Mouse (Mus musculus) embryonic facial prominence, embryonic 14.5 days (tissue): ENCODE measurements around the gene Myo1h. TPM values are rescaled to one million over a fixed set of nuclear protein-coding genes. Genes with fewer than 3 reads are reported as not detected.

ENCODE experiments used
- ATAC-seq: fragments of 200-750 bp; cut with Nextera tagmentation; 2 replicates; pipeline ENCODE4 v1.8.0; 2017; ENCODE audit warnings: low read depth, moderate number of reproducible peaks, moderate TSS enrichment
- DNase-seq: peaks from one replicate; pipeline ENCODE4 v3.0.0-alpha.2; 2015; ENCODE audit warnings: low spot score
- H3K27ac ChIP-seq: fragments of 300-500 bp; sonication (generic); replicated peaks from 2 replicates; pipeline ENCODE4 v1.5.1; 2014; ENCODE audit warnings: low read depth, mild to moderate bottlenecking, low read length, moderate library complexity
- H3K27me3 ChIP-seq: fragments of 300-500 bp; sonication (generic); replicated peaks from 2 replicates; pipeline ENCODE4 v1.6.1; 2014; ENCODE audit warnings: low read length; ENCODE audit not compliant: control insufficient read depth, insufficient read depth
- H3K36me3 ChIP-seq: fragments of 300-500 bp; sonication (generic); 2 replicates; pipeline ENCODE4 v1.6.1; 2014; ENCODE audit warnings: low read length, mixed read lengths; ENCODE audit not compliant: control insufficient read depth, insufficient read depth
- H3K4me1 ChIP-seq: fragments of 300-500 bp; sonication (generic); 2 replicates; pipeline ENCODE4 v1.6.1; 2014; ENCODE audit warnings: antibody characterized with exemption, low read length; ENCODE audit not compliant: control insufficient read depth, insufficient read depth
- H3K4me2 ChIP-seq: fragments of 300-500 bp; sonication (generic); 2 replicates; pipeline ENCODE4 v1.6.1; 2014; ENCODE audit warnings: low read depth, mild to moderate bottlenecking, low read length, moderate library complexity, mixed read lengths
- H3K4me3 ChIP-seq: fragments of 300-500 bp; sonication (generic); 2 replicates; pipeline ENCODE4 v1.5.1; 2014; ENCODE audit warnings: low read depth, mild to moderate bottlenecking, low read length
- H3K9ac ChIP-seq: fragments of 300-500 bp; sonication (generic); 2 replicates; pipeline ENCODE4 v1.6.1; 2014; ENCODE audit warnings: low read depth, mild to moderate bottlenecking, low read length, moderate library complexity, mixed read lengths
- H3K9me3 ChIP-seq: fragments of 300-500 bp; sonication (generic); 2 replicates; pipeline ENCODE4 v1.6.1; 2016; ENCODE audit warnings: low read length; ENCODE audit not compliant: control insufficient read depth
- WGBS: fragments of 180-500 bp; shearing (Covaris S2); extraction: QIAGEN DNeasy Blood & Tissue Kit; methylation state at CpG from one replicate; pipeline ENCODE4 v1.1.7; 2014; 5-methylcytosine and 5-hydroxymethylcytosine counted together
- polyA plus RNA-seq: library from polyadenylated mRNA; unstranded; fragments of >200 nt; fragmentation: Nextera tagmentation; extraction: Ambion mirVana; gene quantifications from 2 replicates; pipeline ENCODE4 v1.2.1, GENCODE M21; 2014

The Myo1h gene
- polyA plus RNA-seq, 1 experiment from 2014 or later: 3.0 TPM

DNA sequence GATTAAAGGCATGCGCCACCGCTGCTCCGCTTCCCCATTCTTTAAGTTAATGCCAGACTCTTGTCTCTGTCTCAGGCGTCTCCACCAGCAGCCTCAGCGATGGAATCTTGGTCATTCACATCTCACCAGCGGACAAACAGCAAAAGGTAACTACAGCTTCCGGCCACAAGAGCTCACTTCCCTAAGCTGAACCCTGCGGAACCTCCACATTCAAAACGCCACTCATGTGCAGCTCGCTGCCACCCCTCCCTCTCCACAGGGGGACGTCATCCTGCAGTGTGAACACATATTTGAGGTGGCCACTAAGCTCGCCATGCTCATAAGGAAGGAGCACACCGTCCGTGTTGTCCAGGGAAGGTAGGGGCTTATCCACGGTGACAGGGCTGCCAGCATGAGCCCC, 72.0 kb downstream of the Myo1h start:
- H3K27ac ChIP-seq: no peak overlapping the region
- peaks cover 56% of the 10 kb centered on the region for H3K36me3 ChIP-seq
- H3K4me1 ChIP-seq: 0 out of 2 replicates have a peak, but pooled peaks cover 4% of the 10 kb centered on the region
- no peak for ATAC-seq
- H3K9ac ChIP-seq: no peak overlapping the region
- no peak for DNase-seq
- H3K9me3 ChIP-seq: 0 out of 2 replicates have a peak, but pooled peaks cover under 1% of the 10 kb centered on the region
- H3K27me3 ChIP-seq: no peaks in the 10 kb centered on the region
- 83% methylated on average over 15 of the region's 15 CpGs for WGBS
- H3K4me3 ChIP-seq: no peak overlapping the region
- no peak overlapping the region for H3K4me2 ChIP-seq

DNA sequence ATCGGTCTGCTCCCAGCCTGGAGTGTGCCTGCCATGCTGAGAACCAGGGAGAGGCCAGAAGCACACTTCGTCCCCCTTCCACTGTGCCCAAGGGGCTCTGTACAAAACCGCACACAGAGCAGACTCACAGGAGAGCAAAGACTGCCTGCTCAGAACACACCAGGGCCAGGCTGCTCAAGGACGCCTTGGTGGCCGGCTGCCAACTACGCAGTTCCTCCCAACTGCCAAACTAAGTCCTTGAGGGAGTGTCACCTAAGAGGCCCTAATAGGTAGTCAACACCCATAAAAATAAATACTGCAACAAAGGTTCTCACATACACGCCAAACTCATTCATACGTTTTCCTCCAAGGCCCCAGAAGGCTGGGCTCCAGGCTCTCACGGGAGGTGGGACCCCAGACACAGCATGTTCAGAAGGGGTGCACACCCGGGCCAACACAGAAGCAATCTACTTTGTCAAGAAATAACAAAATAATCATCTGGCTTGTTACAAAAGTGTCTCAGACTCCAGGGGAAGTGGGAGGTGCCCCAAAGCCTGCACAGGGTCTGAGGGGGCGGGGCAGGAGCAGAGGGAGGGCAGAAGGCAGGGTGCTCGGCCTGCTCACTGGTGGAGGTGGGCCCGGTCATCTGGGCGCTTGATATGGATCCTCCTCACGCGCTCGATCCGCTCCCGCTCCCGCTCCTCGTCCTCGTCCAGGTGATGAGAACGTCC, 76.2 kb downstream of the Myo1h start:
- no peaks in the 10 kb centered on the region for H3K9me3 ChIP-seq
- H3K9ac ChIP-seq: no peak overlapping the region
- 79% methylated on average over 22 of the region's 23 CpGs for WGBS
- no peak overlapping the region for H3K4me3 ChIP-seq
- no peaks in the 10 kb centered on the region for H3K27me3 ChIP-seq
- ATAC-seq (peak; percentile 81), DNase-seq (peak; percentile 70)
- no peak overlapping the region for H3K4me2 ChIP-seq
- H3K27ac ChIP-seq: peak overlapping the region; percentile 28; the same call in 1 of the 2 replicates
- peaks cover 95% of the 10 kb centered on the region for H3K36me3 ChIP-seq
- H3K4me1 ChIP-seq: peaks cover 15% of the 10 kb centered on the region

DNA sequence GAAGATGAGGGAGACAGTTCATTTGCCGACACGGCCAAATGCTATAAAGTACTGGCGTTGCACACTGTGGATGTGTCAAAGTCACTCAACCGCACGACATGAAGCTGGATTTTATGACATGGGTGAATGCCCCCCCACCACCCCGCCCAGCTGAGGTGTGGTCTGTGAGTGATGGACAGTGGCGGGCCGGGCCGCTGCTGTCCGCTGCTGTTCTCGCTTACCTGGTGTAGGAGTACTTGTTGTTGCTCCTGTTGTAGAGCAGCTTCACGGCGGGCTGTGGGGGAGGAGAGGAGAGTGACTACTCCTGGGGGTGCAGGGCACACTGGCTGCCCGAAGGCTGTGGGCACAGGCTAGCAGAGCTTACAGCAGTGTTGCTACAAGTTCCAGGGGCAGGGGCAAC, 79.2 kb downstream of the Myo1h start:
- WGBS: 90% methylated on average over 14 of the region's 14 CpGs
- Histone ChIP-seq H3K27ac (no peak overlapping the region), H3K4me3 (no peak overlapping the region), H3K4me2 (no peak overlapping the region), H3K9ac (no peak overlapping the region), H3K36me3 (peaks cover 87% of the 10 kb centered on the region), H3K9me3 (no peaks in the 10 kb centered on the region), H3K4me1 (peaks cover 43% of the 10 kb centered on the region), H3K27me3 (no peaks in the 10 kb centered on the region)
- ATAC-seq: no peak
- no peak for DNase-seq

DNA sequence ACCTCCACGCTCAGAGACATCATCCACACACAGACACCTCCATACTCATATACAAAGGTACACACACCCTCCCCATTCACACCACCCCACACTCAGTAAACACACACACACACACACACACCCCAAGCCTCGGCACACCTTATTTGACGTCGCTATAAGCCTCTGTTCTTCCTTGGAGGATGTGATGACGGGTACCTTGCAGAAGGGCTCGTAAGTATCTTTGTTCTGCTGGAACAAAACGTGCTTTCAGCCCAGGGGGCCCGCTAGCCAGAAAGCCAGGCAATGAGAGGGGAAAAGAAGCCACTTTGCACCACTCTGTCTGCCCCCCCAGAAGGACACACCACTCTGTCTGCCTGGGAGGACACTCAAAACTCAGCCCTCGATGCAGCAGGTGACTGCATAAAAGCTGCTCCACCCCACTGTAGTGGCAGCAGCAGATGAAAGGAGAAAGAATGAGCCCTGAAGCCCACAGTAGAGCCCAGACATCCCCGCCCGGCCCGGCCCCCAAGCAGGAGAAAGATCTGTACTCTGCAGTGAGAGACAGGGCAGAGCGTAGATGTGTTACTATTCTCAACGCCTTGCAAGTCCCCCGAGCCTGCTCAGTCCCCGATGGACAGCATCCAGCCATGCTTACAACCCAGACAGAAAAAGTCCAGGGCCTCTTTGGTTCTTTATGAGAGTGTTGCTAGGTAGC, 80.0 kb downstream of the Myo1h start:
- Histone ChIP-seq H3K4me2 (no peak overlapping the region), H3K9ac (no peak overlapping the region), H3K9me3 (no peaks in the 10 kb centered on the region), H3K4me1 (peaks cover 51% of the 10 kb centered on the region), H3K36me3 (peaks cover 87% of the 10 kb centered on the region), H3K4me3 (no peak overlapping the region), H3K27me3 (no peaks in the 10 kb centered on the region), H3K27ac (peak overlapping the region; percentile 95; the same call in 1 of the 2 replicates)
- DNase-seq (no peak), ATAC-seq (no peak)
- 83% methylated on average over 16 of the region's 16 CpGs for WGBS

DNA sequence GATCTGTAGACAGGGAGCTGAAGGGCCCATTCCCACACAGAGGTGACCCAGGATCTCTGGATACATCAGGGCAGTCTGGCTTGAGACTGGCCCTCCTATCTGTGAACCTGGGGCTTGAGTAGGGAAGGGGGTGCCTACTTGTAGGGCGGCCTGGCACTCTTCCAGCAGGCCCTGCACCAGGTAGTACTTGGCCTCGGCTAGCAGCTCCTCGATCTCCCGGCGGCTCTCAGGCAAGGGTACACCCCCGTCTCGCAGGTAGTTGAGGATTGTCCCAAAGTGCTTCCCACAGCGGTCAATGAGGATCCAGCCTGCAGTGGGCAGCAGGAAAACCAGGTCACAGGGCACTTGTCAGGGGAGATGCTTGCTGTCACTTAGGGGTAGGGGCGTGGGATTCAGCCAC, 81.0 kb downstream of the Myo1h start:
- peak overlapping the region; percentile 51 for H3K9ac ChIP-seq
- no peaks in the 10 kb centered on the region for H3K27me3 ChIP-seq
- H3K4me2 ChIP-seq: peak overlapping the region; percentile 37
- H3K27ac ChIP-seq: peak overlapping the region; percentile 95
- 46% methylated on average over 9 of the region's 9 CpGs for WGBS
- DNase-seq: no peak
- peaks cover 87% of the 10 kb centered on the region for H3K36me3 ChIP-seq
- no peaks in the 10 kb centered on the region for H3K9me3 ChIP-seq
- ATAC-seq: no peak
- no peak overlapping the region for H3K4me3 ChIP-seq
- H3K4me1 ChIP-seq: peaks cover 51% of the 10 kb centered on the region

DNA sequence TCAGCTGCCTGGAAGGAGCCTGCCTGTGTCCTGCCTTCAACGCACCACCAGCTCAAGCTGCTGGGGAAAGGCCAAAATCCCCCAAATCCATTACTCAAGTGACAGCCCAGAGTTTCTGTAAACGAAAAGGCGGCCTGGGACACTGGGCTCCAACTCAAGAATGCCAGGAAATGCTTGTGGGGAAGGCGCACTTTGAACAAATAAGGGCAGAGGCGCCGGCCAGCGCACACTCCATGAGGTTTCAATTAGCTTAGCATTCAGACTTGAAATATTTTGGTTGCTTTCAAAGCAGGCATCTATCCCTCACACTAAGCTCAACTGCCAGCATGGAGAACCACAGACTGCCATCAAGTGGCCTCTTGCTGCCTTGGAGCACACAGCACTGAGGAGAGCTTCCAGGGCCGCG, 81.4 kb downstream of the Myo1h start:
- peaks cover 83% of the 10 kb centered on the region for H3K36me3 ChIP-seq
- H3K4me3 ChIP-seq: no peak overlapping the region
- WGBS: 22% methylated on average over 9 of the region's 9 CpGs
- DNase-seq (peak; percentile 96), ATAC-seq (peak; percentile 60)
- peak overlapping the region; percentile 95 for H3K27ac ChIP-seq
- H3K27me3 ChIP-seq: no peaks in the 10 kb centered on the region
- peaks cover 51% of the 10 kb centered on the region for H3K4me1 ChIP-seq
- no peaks in the 10 kb centered on the region for H3K9me3 ChIP-seq
- peak overlapping the region; percentile 37 for H3K4me2 ChIP-seq
- H3K9ac ChIP-seq: peak overlapping the region; percentile 51

DNA sequence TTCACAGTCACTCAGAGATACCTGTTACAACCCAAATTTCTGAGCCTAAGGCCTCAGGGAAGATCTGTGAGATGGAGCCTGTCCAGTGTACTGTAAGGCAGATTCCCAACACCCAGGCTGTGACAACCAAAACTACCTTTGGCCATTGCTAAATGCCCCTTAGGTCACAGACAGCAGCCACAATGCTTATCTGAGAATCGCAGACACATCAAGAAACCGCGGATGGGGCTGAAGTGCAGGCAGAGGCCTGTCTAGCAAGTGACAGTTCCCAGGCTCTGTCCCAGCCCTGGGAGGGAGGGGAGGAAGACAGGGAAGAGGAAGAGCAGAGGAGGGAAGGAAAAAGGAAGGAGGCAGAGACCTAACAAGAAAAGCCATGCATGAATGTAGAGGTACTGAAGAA, 82.4 kb downstream of the Myo1h start:
- H3K27ac ChIP-seq: peak overlapping the region; percentile 95
- WGBS: 38% methylated on average over 3 of the region's 3 CpGs
- H3K27me3 ChIP-seq: no peaks in the 10 kb centered on the region
- peaks cover 80% of the 10 kb centered on the region for H3K36me3 ChIP-seq
- H3K4me3 ChIP-seq: no peak overlapping the region
- DNase-seq: no peak
- peaks cover 51% of the 10 kb centered on the region for H3K4me1 ChIP-seq
- H3K9ac ChIP-seq: 0 out of 2 replicates have a peak overlapping the region, but pooled peaks have one; percentile 47
- no peak for ATAC-seq
- peak overlapping the region; percentile 37 for H3K4me2 ChIP-seq
- no peaks in the 10 kb centered on the region for H3K9me3 ChIP-seq

DNA sequence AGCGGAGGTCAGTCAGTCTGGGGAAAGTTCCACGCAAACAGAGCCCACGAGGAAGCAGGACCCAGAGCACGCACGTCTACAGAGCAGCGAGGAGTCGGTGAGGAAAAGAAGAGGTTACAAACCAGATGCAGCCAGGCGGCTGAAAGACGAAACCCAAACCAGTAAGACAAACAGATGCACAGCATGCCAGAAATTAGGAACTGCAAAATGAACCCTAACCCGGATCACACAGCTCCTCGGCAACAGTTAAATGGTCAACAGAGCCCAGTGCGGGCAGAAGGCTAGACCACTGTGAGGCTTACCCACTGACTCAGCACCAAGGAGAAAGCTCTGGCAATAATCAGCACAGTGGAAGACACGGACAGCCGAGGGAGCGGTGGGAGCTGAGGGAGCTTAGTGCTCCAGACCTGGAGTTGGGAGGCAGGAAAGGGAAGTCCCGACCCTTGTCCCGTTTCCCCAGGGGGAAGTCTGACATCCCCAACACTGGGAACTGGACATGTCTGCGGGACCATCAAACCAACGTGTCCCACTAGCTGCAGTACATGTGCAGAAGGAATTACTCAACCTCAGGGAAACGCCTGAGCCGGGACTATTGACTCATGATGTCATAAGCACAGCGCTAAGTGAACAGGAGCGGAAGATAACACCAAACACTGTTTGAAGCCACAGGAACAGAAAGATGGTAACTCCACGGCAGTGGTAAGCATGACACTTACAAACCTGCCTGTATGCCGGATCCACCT, 82.9 kb downstream of the Myo1h start:
- Histone ChIP-seq H3K27me3 (no peaks in the 10 kb centered on the region), H3K9ac (0 out of 2 replicates have a peak overlapping the region, but pooled peaks have one; percentile 47), H3K36me3 (peaks cover 74% of the 10 kb centered on the region), H3K4me3 (no peak overlapping the region), H3K27ac (peak overlapping the region; percentile 95), H3K4me2 (peak overlapping the region; percentile 37), H3K4me1 (peaks cover 51% of the 10 kb centered on the region), H3K9me3 (no peaks in the 10 kb centered on the region)
- ATAC-seq: no peak
- peak; percentile 59 for DNase-seq
- WGBS: 30% methylated on average over 25 of the region's 25 CpGs
